Mouse (Mus musculus): ENCODE data around the gene Ddah1.

DNA sequence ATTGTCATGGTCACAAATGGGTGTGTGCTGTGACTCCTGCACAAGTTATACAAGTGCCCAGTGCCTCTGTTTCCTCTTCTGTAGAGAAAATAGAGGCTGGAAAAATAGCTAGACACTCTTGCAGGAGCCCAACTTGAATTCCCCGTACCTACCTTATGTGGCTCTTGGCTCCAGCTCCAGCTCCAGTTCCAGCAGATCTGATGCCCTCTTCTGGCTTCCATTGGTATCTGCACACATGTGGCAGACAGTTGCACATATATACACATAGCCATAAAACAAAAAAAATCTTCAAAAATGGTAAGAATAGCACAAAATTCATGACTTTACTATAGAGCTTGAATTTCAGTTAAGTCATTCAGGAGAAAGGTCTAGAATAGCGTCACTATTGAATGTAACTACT lies 62.5 kb downstream of the Ddah1 start:
- no peak for TF ChIP-seq CTCF (IDR thresholded peaks at IDR 0.05; ENCODE audit: low read depth, low read length)
- TF ChIP-seq POLR2A (IDR thresholded peaks at IDR 0.05; ENCODE audit: borderline replicate concordance, low read depth, low read length) = no peak

Measured in bone marrow macrophage, adult 2 months (primary cell).